Mouse (Mus musculus): ENCODE data around the gene Gm12355.
"Not testable (repeated sequence)": the region's sequence is repeated elsewhere in the genome, so short reads cannot be mapped to it uniquely, and the experiment has no call there.

Gene Gm12355

DNA sequence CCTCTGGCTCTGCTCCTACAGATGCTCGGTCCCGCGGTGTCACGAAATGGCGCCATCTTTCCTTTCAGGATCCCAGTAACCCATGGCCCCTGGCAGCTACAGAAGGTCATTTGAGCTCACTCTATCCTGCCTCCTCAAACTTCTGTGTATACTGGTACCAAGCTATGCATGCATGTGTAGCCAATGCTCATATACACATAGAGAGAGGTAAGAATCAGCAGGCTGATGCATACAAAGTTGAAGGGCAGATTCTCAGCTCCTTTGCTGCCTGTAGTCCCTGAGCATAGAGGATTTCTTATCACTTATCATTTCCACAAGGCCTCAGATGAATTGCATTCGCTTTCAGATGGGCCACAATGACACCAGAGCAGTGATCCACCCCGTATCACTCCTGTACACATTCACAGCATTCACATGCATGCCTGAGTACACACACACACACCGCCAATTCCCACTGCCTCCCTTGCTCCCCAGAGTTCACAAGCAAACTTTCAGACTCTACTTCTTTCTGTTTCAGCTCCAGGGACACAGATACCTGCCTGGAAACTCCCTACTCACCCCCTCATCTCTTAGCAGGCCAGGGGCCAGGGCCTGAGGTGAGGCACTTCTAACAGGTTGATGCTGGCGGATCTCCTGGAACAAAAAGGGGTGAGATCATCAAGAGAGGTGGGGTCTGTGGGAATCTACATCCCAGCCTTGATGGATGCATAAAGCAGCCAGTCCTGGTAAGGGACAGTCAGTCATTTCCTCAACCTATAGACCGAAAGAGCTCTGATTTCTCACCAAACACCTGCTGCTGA, at the start of gene Gm12355, which contains the start of gene Gsdma3:
TSS of gene Gm12355 (minus strand) at position 51 of the 800 bp plus-strand sequence.
TSS of gene Gsdma3 (plus strand) at position 750 of the 800 bp plus-strand sequence.
- DNase-seq: no peak

DNA sequence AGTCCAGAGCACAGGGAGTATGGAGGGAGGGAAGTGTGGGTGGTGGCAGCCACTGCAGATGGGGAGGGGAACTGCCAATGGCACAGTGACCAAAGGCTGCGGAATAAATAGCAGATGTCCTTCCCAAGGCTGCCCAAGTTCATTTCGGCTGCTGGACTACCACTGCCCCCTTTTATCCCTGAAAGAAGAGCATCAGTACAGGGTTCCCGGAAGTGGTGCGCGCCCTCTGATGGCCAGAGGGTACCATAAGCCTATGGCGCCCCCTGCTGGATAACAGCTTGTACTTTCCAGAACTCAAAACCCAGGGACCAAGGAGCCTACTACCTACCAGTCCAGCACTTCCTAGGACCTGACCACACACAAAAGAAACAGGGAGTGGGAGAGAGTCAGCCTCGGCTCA, 47.7 kb upstream of the Gm12355 start:
- peak; percentile 78 for DNase-seq

DNA sequence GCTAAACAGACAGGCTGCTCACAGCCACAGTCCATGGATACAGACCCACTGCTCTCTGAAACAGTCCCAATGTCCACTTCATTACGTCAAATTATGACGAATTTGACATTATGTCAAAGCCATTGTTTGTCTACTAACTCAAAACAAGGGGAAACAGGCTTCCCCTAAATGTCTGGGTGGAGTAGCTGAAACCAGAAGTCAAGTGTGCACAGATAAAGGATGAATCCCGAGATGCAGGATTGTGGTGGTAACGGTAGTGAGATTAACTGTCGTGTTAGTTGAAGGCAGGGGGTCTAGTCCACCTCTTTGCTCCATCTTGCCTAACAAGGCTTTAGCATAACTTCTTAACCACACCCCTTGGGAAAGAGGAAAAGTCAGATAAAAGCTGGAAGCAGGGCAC, 47.0 kb upstream of the Gm12355 start:
- no peak for DNase-seq

DNA sequence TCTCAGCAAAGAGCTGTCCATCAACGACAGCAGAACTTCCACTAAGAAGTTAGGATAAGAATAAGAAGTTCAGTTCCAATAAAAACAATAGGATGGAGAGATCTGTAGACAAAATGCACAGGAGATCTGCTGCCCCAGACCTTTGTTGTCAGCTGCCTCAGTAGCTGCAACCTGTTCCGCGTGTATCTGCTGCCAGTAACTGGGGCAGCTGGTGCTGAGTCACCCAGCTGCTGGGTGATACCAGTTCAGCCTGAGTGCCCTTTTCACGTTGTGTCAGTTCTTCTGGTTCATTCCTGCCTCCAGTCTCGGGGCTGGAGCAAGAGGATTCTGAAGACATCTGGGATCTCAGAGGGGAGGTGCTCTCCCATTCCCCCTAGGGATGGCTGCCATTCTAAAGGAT, 46.4 kb upstream of the Gm12355 start:
- DNase-seq: no peak

DNA sequence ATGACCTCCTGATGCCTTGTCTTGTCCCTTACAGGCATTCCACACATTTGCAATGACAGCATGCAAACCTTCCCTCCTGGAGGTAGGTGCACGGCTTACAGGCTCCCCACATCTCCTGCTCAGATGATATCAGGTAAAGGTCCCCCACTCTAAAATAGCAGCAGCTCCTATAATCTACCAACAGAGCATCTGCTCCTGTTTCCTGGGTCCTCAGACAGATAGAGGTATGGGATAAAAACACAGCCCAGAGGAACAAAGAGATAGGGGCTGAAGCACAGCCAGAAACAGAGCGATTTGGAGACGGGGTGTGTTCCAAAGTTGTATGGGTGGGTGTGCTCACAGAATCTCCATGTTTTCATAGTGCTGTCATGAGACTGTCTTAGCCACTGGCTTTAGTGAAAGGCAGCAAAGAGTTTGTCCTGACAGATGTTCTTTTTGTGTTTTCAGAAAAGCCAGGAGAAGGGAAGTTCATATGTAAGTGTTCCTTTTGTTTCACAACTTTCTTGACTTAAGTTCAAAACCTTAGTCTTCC, 45.9 kb upstream of the Gm12355 start:
- no peak for DNase-seq

DNA sequence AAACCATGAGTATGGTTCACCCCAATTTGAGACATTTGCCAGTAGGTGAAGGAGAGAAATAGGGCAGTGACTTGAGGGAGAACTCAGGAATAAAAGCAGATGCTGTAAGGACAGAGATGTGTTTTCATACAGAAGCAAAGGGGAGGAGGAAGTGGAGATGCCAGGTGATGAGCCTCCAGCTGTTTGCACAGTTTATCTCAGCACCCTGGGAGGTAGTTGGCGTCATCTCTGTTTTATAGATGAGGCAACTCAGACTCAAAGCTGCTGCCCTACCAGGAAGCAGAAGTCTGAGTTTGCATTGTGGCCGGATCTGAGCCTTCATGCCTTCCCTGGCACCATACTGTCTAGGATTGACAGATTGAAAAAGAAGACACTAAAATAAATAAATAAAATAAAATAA, 43.5 kb upstream of the Gm12355 start:
- DNase-seq: no peak

DNA sequence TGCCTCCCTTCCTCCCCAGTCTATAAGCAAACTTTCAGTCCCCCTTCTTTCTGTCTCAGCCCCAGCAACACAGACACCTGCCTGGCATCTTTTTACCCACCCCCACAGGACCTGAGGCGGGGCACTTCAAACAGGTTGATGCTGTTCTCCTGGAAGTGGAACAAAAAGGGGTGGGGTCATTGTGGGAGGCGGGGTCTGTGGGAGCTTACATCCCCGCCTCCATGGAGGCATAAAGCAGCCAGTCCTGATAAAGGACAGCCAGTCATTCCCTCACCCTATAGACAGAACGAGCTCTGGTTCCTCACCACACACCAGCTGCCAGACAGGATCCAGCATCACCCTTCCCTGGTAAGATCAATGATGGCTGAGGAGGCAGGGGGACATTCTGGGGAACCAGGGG, 38.6 kb upstream of the Gm12355 start, which contains the start of gene Gsdma:
TSS of gene Gsdma (plus strand) at position 261 of the 400 bp plus-strand sequence.
- no peak for DNase-seq

DNA sequence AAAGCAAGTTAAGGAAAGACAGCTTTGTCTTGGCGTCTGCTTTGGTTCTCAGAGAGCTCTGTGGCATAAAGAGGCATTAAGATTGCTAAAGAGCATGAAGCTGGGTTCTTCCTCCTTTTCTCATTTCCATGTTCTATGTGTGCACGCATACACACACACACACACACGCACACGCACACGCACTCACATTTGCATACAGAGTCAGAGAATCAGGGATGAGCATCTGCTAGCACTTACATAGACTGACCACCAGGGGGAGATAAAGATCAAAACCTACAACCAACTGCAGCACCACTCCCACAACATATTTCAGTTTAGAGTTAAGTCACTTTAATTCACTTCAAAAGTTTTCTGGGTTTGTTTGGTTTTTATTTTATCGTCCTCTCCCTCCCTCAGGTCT, 35.1 kb upstream of the Gm12355 start:
- DNase-seq: peak; percentile 72

DNA sequence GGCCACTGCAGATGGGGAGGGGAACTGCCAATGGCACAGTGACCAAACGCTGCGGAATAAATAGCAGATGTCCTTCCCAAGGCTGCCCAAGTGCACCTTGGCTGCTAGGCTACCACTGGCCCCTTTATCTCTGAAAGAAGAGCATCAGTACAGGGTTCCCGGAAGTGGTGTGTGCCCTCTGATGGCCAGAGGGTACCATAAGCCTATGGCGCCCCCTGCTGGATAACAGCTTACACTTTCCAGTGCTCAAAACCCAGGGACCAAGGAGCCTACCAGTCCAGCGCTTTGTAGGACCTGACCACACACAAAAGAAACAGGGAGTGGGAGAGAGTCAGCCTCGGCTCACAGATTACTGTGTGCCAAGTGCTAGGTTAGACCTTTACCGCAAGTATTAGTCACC, 29.6 kb upstream of the Gm12355 start:
- peak; percentile 74 for DNase-seq

DNA sequence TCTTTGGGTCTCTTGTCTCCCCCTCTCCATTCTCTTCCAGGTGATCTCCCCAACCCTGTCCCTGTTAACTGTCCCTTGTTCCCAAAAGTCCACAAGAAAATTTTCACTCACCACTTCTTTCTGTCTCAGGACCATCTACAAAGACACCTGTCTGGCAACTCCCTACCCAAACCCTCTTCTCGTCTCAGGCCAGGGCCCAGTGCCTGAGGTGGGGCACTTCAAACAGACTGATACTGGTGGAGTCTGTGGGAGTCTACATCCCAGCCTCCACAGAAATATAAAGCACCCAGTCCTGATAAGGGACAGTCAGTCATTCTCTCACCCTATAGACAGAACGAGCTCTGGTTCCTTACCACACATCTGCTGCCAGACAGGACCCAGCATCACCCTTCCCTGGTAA, 21.0 kb upstream of the Gm12355 start, which contains the start of gene Gsdma2:
TSS of gene Gsdma2 (plus strand) at position 301 of the 400 bp plus-strand sequence.
- DNase-seq: no peak

DNA sequence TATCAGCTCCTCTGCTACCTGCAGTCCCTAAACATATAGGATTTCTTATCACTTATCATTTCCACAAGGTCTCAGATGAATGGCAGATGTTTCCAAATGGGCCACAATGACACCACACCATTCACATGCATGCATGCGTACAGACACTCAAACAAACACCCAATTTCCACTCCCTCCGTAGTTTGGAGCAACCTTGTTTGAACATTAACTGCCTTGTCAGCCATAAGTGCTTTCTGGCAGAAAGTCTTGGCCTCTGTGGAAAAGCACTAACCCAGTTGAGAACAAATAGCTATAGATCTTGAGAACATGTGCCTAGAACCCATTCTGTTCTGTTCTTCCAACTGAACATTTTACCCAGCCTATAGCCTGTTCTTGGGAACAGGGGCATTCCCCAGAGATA, 20.5 kb upstream of the Gm12355 start:
- DNase-seq: no peak

DNA sequence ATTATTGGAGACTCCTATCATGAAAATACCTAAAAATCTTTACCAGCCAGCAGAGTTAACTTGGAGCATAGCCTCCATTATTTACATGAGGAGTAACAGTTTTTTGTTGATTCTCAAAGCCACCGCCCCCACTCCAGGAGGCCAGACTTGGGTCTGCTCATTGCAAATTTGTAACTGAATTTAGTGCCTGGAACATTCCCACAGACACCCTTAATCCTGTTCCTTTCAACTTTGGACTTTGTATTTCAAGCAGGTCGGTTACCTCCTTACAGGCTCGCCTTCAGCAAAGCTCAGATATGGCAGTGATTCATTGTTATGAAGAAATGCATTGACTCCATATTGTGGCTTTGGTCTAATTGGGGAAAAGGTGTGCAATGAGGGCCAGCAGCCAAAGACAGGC, 19.3 kb upstream of the Gm12355 start:
- no peak for DNase-seq

DNA sequence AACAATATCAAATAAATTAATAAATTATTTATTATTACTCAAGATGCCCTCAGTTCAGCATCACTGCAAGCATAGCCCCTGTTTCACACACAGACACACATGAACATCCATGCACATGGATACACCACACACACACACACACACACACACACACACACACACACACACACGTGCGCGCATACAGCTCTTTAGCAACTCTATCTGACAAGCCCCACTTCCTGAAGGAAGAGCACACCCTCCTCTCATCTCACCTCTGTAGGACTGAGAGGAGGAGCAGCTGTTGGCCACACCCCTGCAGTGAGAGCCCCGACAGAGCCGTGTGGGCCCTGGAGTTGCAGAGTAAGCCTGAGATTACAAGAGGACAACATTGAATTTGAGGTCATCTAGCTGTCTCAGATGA, 14.6 kb upstream of the Gm12355 start:
- DNase-seq: no peak

DNA sequence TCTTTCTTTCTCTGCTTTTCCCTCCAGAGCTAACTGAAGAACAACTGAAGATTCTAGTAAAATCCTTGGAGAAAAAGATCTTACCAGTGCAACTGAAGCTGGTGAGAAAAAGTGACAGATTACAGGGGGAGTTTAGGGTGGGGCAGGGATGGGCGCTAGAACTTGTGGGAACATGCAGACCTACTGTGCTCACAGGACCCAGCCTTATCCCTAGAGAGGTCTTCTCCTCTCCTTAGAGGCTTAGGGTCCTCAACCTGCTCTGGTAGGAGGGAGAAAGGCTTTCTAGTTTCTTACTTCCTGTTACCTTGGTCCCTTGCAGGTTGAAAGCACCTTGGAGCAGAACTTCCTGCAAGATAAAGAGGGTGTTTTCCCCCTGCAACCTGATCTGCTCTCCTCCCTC, 12.0 kb upstream of the Gm12355 start:
- DNase-seq: no peak

DNA sequence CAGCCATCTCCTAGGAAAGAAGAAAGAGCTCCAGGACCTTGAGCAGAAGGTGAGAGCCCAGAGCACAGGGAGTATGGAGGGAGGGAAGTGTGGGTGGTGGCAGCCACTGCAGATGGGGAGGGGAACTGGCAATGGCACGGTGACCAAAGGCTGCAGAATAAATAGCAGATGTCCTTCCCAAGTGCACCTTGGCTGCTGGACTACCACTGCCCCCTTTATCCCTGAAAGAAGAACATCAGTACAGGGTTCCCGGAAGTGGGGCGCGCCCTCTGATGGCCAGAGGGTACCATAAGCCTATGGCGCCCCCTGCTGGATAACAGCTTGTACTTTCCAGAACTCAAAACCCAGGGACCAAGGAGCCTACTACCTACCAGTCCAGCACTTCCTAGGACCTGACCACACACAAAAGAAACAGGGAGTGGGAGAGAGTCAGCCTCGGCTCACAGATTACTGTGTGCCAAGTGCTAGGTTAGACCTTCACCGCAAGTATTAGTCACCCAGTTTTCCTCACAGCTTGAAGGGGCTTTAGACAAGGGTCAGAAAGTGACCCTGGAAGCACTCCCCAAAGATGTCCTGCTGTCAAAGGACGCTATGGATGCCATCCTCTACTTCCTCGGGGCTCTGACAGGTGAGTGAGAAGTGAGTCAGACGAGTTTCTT, 10.0 kb upstream of the Gm12355 start:
- peak; percentile 25 for DNase-seq

DNA sequence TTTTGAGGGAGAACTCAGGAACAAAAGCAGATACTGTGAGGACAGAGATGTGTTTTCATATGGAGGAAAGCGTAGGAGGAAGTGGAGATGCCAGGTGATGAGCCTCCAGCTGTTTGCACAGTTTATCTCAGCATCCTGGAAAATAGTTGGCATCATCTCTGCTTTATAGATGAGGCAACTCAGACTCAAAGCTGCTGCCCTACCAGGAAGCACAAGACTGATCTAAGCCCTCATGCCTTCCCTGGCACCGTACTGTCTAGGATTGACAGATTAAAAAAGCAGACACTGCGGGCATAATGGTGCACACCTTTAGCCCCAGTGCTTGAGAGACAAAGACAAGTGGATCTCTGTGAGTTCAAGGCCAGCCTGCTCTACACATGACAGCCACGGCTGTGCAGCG, 5.2 kb upstream of the Gm12355 start:
- DNase-seq: no peak

DNA sequence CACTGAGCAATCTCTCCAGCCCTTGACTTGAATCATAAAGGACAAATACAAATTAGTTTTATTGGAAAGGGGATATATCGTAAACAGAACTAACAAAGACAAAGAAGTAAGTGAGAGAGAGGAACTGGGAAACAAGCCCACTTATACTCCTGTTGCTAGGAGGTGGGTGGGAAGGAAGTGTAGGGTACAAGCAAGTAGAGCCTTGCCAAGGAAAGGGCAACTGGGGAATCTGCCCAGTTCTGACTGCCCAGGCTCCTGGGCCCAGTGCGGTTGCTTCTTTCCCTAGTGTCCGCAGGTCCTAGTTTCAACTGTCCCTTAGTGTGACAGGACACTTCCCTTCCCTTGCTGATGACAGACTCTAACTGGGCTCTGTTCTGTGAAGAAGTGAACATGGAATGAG, 3.2 kb upstream of the Gm12355 start:
- DNase-seq: no peak

DNA sequence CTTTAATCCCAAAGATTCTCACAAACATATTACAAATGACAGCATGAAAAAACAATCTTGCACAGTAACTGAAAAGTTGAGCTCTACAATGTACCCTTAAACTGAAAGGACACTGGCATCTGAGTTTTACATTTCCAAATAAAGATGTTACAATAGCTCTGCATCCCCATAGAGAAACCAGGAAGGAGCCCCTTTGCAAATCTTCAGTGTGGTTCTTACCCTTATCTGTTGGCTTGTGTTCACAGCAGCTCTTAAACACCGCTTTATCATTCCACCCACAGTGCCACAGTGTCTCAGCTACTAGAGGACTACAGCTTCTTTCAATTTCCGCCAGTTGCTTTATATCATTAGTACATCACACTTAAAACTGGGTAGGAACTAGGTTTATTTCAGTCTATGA, 1.1 kb downstream of the Gm12355 start:
- not testable (repeated sequence) for DNase-seq

DNA sequence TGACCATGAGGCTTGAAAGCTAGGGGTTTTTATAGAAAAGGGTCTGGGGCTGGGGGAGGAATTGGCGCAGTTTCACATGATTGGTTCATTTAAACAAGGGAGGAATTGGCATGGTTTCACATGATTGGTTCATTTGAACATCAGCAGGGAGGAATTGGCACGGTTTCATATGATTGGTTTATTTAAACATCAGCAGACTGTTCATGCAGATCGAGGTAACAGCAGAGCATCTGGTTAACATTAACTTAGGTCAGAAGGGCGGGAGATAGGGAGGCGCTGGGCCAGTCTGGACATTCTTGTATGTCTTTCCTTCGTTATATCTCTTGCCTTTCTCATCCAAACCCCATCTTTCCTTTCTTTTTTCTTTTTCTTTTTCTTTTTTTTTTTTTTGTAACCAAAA, 1.5 kb downstream of the Gm12355 start:
- DNase-seq: not testable (repeated sequence)

DNA sequence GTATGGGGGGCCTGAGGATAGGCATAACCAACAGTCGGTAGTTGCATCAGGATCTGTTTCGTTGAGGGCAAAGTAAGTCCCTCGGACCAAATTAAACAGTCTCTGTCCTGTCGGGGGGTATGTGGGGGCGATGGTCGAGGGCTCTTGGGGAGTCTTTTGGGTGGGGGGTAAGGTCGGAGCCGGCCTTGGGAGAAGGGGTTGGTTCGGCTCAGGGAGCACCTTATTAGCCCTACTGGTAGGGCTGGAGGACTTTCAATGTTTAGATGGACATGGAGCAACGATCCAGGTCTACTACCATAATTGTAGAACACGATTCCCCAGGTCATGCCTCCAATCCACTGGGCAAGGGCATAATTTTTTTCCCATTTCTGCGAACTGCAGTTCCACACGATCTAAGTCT, 4.7 kb downstream of the Gm12355 start:
- no peak for DNase-seq

DNA sequence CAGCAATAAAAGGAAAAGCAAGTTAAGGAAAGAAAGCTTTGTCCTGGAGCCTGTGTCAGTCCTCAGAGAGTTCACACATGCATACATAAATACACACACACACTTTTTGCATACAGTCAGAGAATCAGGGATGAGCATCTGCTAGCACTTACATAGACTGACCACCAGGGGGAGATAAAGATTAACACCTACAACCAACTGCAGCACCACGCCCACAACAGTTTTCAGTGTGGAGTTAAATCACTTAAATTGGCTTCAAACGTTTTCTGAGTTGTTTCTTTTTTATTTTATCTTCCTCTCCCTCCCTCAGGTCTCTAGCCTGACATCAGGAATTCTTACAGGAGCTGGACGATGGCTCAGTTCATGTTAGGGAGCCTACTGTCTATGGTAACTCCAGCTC, 18.7 kb downstream of the Gm12355 start:
- DNase-seq: peak; percentile 78

DNA sequence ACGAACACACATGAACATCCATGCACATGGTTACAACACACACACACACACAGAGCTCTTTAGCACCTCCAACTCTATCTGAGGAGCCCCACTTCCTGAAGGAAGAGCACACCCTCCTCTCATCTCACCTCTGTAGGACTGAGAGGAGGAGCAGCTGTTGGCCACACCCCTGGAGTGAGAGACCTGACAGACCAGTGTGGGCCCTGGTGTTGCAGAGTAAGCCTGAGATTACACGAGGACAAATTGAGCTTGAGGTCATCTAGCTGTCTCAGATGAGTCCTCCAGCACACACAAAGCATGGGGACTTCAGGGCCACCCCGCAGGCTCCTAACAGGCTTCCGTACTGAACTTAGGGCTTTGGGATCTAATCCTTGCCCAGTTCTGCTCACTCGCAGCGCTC, 20.6 kb downstream of the Gm12355 start:
- not testable (repeated sequence) for DNase-seq

DNA sequence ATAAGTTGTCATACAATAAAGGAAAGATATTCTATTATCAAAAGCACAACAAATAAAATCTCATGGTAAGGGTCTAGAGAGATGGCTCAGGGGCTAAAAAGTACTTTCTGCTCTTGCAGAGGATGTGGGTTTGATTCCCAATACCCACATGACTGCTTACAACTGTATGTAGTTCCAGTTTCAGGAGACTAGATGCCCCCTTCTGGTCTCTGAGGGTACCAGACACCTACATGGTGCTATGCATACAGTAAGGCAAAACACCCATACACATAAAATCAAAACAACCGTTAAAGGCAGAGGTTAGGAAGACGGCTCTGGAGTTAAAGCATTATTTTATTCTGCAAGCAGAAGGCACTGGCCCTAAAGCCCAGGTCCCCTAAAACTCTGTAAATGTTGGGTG, 21.5 kb downstream of the Gm12355 start:
- DNase-seq: no peak

DNA sequence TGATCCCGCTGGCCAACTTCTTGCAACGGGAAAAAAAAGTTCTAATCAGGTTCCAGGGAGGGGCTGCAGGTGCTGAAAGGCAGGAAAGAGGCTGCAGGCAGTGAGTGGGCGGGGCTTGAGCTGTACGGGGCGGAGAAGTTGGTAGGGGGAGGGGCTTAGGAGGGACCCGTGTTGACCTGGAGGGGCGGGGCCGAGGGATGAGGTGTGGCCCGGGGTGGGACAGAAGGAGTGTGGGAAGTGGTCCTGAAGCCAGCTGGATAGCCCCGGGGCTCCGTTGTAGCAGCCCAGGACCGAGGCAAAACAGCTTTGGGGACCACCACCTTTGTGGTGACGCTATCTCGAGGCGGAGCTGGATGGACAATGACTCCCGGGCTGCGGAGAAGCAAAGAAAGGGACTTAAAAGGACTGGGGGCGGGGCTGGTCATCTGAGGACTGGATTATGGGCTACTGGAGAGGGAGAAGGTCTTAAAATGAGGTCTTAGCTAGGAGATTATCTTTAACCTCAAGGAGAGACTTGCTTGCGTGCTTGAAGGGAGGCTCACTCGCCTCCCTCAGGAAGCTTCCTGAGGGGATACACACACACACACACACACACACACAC, 23.3 kb downstream of the Gm12355 start:
- DNase-seq: peak; percentile 79

Measured in embryo, embryonic 11 days (tissue).